Mouse (Mus musculus): Measurements from ENCODE around the gene Fsd1. TPM values are rescaled to one million over a fixed set of nuclear protein-coding genes. Genes with fewer than 3 reads are reported as not detected.

The Fsd1 gene
- total RNA-seq, 2 experiments from 2014 or later: 4.1 to 9.2 TPM

DNA sequence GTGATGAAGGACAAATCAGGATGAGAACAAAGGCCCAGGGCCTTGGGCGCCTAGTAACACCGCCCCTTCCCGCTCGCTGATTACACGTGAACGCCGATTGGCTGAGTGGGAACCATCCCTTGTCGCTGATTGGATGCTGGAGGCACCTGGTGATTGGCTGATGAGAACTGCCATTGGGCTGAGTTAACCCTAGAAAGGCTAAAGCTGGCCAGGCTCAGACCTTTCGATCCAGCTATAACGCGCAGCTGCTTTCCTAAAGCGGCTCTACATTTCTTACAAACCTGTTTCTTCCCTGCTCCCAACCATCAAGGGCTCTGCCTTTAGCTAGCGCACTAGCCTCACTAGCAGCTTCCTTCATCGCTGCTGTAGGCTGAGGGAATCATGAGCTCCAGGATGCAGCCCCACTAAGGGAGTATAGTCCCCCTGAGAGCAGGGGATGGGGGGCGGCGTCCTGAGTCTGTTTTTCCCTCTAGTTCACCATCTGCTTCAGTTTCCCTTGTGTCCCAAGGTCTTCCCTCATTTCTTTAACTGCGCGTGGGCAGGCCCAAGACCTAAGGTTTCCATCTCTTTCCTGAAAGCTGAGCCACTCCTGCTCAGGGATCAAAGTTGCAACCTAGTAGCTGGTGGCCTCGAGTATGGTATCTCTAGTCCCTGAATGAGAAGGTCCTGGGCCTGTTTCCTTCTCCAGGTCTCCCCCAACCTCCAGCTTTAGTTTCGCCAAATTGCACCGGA is 22.2 kb downstream of the Fsd1 start:
- DNase-seq (ENCODE audit: low spot score in 2 of 2): peak; percentile 84 to 90

DNA sequence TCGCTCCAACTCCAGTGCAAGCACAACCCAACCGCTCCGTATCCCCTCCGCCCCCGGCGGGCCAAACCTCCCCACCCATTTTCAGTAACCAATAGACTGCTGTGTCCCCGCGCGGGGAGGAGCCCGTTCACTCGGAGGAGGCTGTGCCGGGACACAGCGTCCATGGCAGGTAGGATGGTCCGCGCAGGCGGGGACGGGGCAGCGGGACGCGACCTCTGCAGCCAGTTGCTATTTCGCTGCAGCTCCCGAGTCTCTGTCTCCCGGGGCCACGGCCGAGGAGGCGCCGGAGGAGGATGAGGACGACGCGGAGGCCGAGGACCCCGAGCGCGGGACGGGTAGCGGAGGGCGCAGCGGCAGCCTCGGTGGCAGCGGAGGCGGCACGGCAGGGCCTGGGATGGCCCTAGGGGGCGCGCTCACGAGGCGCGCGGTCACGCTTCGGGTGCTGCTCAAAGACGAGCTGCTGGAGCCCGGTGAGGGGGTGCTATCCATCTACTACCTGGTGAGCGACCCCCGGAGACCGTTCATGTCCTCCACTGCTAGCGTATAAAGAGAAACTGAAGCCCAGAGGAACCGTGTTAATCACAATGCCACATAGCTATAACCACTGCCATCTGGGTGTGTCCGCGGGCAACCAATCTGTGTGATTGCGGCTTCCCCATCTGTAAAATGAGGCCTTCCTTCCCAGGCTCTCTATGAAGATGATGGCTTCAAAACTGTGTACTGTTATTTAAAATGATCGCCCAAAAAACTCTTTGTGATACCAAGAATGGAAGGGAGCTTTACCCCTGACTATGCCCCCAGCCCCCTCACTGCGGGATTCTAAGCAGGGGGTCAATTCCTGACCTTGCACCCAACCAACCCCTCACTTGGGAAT is 23.0 kb downstream of the Fsd1 start:
- DNase-seq (ENCODE audit: low spot score in 2 of 2): peak; percentile 84 to 85

DNA sequence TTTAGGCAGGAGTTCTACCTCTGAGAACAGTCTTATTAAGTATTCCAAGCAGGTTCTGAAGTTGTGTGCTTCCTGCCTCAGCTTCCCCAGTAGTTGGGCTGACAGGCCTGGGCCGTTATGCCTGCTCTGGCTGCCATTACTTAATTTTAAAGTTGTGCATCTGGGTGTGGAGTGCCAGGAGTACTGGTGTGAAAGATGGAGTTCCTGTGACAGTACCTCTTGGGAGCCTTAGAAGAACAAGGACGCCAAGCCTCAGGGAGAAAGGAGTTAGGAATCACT is 23.6 kb downstream of the Fsd1 start:
- no peak for DNase-seq (ENCODE audit: low spot score in 2 of 2)

GRCm38 (mm10) chr17:56010255-56010654 is 23.9 kb downstream of the Fsd1 start:
- DNase-seq (ENCODE audit: low spot score in 2 of 2): no peak

- DNase-seq (ENCODE audit: low spot score in 2 of 2): peak; percentile 71 to 72
Observed at GRCm38 (mm10) chr17:56010681-56011080, 24.4 kb downstream of the Fsd1 start.

- no peak for DNase-seq (ENCODE audit: low spot score in 2 of 2)
Observed at GRCm38 (mm10) chr17:56011441-56011840, 25.1 kb downstream of the Fsd1 start.

GRCm38 (mm10) chr17:56015293-56015692 is 29.0 kb downstream of the Fsd1 start:
- DNase-seq (ENCODE audit: low spot score in 2 of 2): no peak

DNA sequence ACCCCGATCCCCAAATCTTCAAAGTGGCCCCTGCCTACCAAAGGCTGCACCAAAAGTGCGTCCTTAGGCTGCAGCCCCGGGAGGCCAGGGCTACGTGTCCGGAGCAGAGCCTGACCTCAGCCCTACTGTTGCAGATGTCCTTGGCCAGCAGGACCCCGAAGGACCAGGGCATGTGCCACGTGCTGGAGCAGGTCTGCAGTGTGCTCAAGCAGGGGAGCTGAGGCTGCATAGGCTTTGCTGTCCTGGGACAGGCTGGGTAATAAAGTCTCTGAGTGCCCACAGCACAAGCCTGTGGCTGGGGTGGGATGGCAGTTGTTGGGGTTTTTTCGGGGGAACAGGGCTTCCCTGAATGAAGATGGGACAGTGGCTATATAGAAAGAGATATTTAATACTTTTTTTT is 30.1 kb downstream of the Fsd1 start:
- DNase-seq (ENCODE audit: low spot score in 2 of 2): no peak

- no peak for DNase-seq (ENCODE audit: low spot score in 2 of 2)
Observed at GRCm38 (mm10) chr17:56016793-56017785, 30.8 kb downstream of the Fsd1 start.

- DNase-seq (ENCODE audit: low spot score in 2 of 2): no peak
Observed at GRCm38 (mm10) chr17:56017848-56018247, 31.5 kb downstream of the Fsd1 start.

- no peak for DNase-seq (ENCODE audit: low spot score in 2 of 2)
Observed at GRCm38 (mm10) chr17:56018347-56019131, 32.2 kb downstream of the Fsd1 start.

DNA sequence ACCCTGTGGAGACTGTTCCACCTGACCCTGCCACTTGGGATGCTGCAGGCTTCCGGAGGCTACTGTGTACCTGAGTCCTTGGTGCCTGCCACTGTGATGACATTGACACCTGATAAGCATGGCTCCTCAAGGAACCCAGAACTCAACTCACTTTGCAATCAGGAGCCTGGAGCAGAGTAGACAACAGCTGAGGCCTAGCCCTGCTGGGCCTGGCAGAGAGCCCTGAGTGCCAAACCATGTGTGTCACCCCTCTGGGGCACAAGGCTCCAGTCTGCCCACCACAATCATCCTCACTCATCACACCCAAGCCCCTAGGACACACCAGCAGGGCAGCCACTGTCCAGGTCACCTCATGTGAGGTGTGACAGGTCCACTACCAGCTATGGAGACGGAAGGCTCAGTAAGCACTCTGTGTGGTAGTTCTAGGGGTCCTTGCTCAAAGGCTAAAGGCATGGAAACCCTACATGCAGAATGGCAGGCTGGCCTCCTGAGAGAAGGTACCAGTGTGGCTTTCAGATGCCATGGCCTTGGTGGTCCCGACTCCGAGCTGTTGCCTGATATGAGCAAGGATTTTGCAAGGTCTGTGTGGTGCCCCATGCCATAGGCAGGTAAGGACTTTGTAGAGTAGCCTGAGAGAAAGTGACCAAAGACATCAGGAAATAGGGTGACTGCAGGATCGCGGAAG is 34.2 kb downstream of the Fsd1 start:
- no peak for DNase-seq (ENCODE audit: low spot score in 2 of 2)

DNA sequence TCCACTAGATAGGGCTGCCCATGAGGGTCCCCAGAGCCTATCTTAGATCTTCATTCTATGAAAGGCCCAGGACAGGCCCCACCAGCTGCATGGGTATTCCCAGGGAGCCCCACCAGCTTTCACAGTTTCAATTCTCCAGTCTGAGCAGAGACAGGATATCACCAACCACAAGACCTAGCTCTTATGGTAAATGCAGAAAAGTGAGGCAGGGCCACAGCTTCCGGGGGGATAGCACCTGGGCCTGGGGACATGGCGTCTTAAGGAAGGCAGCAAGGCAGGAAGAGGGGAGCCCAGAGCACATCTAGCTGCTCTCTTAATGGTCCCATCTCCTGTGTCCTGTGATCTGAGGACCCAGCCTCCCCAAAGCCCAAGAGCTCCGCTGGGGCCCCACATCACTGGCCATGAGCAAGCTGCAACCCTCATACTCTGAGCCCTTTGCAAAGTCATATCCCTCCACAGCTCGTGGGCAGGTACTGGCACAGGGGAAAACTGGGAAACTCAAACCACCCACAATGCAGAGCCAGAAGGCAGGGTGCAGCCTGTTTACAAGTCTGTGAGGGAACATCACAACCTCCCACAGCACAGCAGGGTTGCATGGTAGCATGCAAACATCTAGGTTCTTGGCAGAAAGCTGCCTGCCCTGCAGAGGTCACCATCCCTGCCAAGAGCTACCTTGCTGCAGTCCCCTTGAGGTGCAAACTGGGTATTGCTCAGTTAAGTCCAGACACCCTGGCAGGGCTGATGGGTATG is 35.0 kb downstream of the Fsd1 start:
- no peak for DNase-seq (ENCODE audit: low spot score in 2 of 2)

DNA sequence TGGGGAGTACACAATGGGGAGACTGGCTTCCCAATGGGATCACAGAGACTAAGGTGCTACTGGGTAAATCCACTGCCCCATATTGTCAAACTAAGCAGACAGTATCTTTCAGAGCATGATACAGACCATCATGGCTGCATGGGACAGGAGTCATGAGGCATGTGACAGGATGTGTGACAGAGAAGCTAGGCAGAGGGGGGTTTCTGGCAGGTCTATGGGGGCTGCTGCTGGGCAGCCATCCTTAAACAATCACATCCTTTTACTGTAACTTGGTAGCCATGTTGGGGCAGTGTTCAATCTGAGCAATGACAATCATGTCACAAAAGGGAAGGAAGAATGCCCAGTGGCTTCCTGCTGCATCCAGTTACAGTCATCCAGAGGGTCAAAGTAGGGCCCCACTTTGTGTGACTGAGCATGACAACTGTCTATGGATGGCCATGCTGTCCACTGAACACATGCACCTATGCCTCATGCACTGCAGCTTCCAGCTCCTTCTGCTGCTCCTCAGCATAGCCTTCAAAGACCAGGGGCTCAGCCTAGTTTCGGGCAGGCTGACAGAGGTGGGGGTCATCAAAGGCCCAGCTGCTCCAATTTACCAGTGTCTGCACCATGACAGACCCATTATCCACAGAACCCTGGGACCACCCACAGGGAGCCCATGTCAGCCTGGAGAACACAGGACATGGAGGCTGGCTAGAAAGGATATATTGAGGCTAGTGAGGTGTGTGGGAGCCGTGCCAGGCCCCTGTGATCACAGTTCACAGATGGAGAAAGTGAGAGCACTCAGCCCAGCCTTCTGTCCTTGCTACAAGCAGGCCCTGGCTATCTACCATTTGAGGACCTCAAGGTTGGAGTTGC is 36.1 kb downstream of the Fsd1 start:
- no peak for DNase-seq (ENCODE audit: low spot score in 2 of 2)

- DNase-seq (ENCODE audit: low spot score in 2 of 2): no peak
Observed at GRCm38 (mm10) chr17:56022989-56023290, 36.6 kb downstream of the Fsd1 start.

- DNase-seq (ENCODE audit: low spot score in 2 of 2): no peak
Observed at GRCm38 (mm10) chr17:56023386-56023785, 37.1 kb downstream of the Fsd1 start.

DNA sequence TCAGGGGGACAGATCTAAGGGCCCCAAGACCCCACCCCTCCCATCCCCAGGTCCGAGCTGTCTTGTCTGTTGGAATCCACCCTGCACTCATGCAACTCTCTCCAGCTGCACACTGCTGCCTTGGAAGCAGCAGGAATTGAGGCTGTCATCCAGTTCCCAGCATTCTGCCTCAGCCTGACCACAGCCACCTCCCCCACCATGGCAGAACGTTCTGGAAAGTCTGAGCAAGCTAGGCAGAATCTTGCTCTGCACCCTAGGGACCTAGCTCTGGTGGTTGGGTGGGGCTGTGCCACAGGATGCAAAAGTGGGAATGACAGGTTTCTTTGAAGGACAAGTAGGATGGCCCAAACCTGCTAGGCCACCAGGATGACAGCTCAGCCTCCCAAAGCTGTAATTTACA is 38.2 kb downstream of the Fsd1 start:
- no peak for DNase-seq (ENCODE audit: low spot score in 2 of 2)

DNA sequence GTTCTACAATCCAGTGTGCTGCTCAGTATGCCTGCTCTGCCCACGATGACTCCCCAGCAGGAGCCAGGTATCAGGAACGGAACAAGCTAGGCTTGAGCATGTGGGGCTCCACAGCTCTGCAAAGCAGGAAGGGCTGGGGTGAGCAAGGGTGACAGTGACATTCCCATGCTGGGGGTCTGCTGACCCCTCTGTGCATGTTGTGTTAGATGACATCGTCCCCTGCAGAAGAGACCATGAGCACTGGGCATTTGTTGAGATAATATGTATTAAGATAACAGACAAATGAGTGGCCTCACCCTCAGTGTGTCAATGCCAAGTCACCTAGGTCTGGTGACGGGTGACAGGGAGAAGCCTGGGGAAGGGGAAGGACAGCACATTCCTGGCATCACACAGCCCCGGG is 38.6 kb downstream of the Fsd1 start:
- DNase-seq (ENCODE audit: low spot score in 2 of 2): no peak

DNA sequence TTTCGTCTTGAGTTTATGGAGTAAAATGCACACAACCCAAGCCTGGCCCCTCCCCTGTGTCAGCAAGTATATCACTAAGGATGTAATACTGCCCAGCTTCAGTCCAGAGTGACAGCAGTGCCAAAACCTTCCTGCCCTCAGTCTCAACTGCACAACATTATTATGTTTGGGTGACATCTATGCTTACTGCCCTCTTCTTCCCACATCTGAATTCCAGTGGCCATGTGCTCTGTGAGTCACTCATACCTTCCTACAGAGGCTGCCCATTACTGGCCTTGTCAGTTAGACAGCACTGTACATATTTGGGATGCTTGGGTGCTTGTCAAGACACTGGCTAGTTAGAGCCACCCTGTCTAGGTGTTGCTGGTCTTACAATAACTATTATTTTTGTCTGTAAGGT is 40.0 kb downstream of the Fsd1 start:
- DNase-seq (ENCODE audit: low spot score in 2 of 2): no peak

Measured in adrenal gland, postnatal 4 days (tissue).